ENCODE assay signal across 17 mouse cellular contexts in the genomic region with DNA sequence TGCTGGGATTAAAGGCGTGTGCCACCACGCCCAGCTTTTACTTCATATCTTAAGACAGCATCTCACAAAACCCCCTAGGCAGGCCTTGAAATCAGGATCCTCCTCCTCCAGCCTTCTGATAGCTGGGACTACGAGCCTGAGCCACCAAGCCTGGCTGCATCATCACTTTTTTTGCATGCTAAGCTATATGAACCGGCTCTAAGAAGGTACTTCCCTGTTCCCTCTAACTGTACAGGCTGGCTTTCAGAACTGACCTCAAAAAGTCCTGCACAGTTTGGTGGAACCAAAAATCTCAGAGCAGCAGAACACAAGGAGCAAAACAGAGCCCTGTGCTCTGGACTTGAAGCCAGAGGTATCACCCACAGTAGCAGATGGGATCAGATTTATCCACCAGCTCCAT. TPM values are rescaled to one million over a fixed set of nuclear protein-coding genes. Genes with fewer than 3 reads are reported as not detected.
"Had no signal": no experiment of that assay in that cellular context is flagged by ENCODE, and none has a peak within 500 bp of the region (broad histone marks: within the 10 kb centered on the region; RNA-seq: fewer than 3 reads in every experiment).

No protein-coding gene starts in this region.

- H3K9ac ChIP-seq: limb, embryonic 15.5 days; liver, embryonic 15.5 days; lung, embryonic 14.5 days; midbrain, embryonic 15.5 days; neural tube, embryonic 13.5 days had no signal

- H3K27ac ChIP-seq: limb, embryonic 15.5 days; liver, embryonic 15.5 days; midbrain, embryonic 15.5 days; neural tube, embryonic 13.5 days had no signal

- H3K27me3 ChIP-seq: megakaryocyte, embryonic 14.5 days had no signal

- DNase-seq: kidney, adult 8-10 months; kidney, postnatal 25 days; lung, embryonic 14.5 days; lung, postnatal 10 days; lung, postnatal 4 days; retina, postnatal 1 day; right cerebral cortex, postnatal 14 days; thymus, postnatal 36 days had no signal

- H3K4me3 ChIP-seq: limb, embryonic 15.5 days; liver, embryonic 15.5 days; midbrain, embryonic 15.5 days; neural tube, embryonic 13.5 days had no signal

- H3K9me3 ChIP-seq: limb, embryonic 15.5 days; liver, embryonic 15.5 days; megakaryocyte, embryonic 14.5 days; midbrain, embryonic 15.5 days; neural tube, embryonic 13.5 days had no signal

- H3K36me3 ChIP-seq: liver, embryonic 15.5 days; midbrain, embryonic 15.5 days; neural tube, embryonic 13.5 days had no signal

- H3K4me2 ChIP-seq: limb, embryonic 15.5 days; liver, embryonic 15.5 days; lung, embryonic 14.5 days; midbrain, embryonic 11.5 days; midbrain, embryonic 15.5 days; neural tube, embryonic 13.5 days had no signal

RNA-seq across cellular contexts. Expression of gene Catsperg1, which starts 14.4 kb away (rescaled TPM):
- total RNA-seq: monocyte, adult 5-6 weeks had no signal

RNA-seq across cellular contexts. Expression of gene 2200002D01Rik, which starts 20.1 kb away (rescaled TPM):
- total RNA-seq: left cerebral cortex, adult 8-10 months; left cerebral cortex, postnatal 25 days; monocyte, adult 5-6 weeks had no signal
